Mouse (Mus musculus) thymus, adult 2 months (tissue): Measurements from ENCODE around the gene Lrrc61.

Source experiments
- CTCF ChIP-seq: fragments of 200-500 bp; IDR thresholded peaks from 2 replicates; pipeline ENCODE4 v1.5.1; 2012; ENCODE audit warnings: mild to moderate bottlenecking, control low read depth, low read length, moderate library complexity, borderline replicate concordance; ENCODE audit not compliant: control insufficient read depth, poor library complexity, insufficient read depth; ENCODE audit errors: extremely low read depth
- POLR2A ChIP-seq: fragments of 200-500 bp; IDR thresholded peaks from 2 replicates; pipeline ENCODE4 v1.6.1; 2012; ENCODE audit warnings: mild to moderate bottlenecking, low read length, control low read depth, moderate library complexity; ENCODE audit not compliant: control insufficient read depth, poor library complexity, insufficient read depth; ENCODE audit errors: extremely low read depth

GRCm38 (mm10) chr6:48608124-48608523, 53.5 kb downstream of the Lrrc61 start:
- TF ChIP-seq CTCF: no peak
- no peak for TF ChIP-seq POLR2A
